Mouse (Mus musculus): ENCODE measurements at regions not wholly inside any gene's neighbourhood (a gene's known extent, or its start where the extent isn't known, plus 50 kb on each side); places are given as distances from the start of the nearest gene placed in this dataset.
A peak's percentile ranks its signal among the peaks of the same experiment; 100 is the strongest.
"Not testable (repeated sequence)": the region's sequence is repeated elsewhere in the genome, so short reads cannot be mapped to it uniquely, and the experiment has no call there.

DNA sequence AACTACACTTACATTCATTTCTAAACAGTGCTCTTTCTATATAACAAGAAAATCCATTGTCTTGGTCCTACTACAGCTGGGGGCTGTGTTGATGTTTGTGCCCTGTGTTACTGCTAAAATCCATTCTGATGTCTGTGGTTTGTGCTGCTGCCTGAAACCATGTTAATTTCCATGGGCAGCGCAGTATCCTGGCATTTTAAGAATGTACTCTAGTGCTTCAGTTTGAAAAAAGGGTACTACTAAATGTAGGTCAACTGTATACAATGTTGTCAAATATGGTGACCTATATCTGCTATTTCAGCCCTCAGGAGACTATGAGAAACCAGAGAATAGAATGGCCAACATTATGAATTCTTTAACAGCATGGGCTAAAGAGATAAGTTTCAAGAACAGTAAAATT is 1052.2 kb downstream of the Hace1 start:
- DNase-seq = no peak

DNA sequence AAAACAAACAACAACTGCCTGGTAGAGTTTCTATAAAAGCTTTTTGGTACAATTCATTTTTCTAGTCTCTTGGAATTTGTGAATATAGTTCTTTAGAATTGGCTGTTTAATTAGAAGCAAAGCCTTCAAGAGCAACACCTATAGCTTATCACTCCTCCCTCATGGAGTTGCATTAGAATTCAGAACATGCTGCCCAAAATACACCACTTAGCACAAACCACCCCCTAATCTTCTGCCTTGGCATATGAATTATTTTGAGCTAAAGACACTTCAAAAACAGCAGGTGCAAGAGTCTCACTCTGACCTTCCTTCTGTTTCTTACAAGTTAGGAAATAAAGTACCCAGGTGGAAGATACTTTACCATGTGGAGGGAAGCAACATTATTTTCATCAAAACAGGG is 1085.4 kb downstream of the Hace1 start:
- DNase-seq = no peak

DNA sequence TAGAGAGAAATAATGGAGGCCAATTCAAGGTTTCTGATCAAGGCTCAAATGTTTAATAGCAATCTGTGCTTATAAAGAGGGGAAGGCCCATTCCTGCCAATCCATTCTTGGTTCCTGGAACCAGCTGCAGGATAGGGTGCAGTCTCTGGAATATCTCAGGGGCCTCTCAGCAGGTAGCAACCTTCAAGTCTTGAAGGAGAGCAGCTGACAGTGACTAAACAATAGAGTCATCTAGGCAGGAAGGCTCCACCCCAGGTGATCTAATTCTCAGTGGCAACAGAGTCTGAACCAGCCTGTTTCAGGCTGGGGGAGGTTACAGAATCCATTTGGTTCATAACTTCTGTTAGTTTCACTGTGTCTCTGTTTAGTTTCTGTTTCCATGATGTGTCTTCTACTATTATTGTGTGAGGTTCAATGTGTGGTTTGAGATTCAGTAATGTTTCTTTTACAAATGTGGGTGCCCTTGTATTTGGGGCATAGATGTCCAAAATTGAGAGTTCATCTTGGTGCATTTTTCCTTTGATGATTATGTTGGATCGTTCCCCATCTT is 1112.3 kb downstream of the Hace1 start:
- not testable (repeated sequence) for DNase-seq

DNA sequence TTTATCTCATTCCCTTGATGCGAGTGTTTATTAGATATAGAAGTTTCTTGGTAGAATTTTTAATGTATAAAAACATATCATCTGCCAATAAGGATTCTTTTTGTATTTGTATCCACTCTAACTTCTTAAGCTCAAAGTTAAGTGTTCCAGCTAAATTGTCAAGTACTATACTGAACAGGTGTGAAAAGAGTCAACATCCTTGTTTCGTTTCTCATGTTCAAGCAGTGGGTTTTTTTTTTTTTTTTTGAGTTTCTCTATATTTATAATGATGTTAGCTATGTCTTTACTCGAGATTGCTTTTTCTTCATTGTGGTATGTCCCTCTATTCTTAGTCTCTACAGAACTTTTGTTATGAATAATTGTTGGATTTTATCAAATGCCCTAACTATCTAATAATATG is 1115.0 kb downstream of the Hace1 start:
- no peak for DNase-seq

DNA sequence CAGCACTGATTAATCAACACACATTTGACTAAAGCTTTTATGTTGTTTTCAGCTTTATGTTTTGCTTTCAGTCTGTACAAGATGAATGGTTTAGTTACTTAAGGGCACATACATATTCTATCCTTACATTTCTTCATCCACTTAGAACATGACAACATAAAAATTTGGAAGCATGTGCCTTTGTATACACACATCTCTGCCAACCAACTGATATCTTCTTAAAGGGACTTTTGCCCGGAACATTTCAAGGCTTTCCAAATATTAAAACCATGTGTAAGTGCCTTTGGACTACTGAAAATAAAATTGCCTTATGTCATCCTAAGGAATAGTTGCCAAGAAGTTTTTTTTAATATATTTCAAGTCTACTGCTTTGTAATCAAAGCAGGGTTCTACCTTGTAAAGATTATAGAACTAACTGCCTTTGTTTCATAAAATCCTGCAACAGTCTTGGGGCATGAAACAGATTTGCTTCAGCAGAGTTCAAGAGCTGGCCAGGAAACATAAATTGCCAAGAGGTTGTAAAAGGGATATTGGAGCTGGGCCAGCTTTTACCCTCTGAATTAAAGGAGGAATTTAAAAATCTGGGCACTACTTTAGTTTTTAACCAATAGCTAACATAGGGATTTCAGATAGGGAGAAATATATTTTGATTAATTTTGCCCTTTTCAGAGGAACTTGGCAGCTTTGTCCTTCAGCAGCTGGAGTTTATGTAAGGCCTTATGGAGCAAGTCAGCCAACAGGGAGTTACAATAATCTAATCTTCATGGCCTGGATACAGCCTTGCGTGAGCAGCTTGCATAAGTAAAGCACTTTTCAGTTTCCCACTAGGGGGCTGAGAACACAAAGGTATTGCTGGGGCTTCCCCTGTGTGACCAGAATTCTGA is 1120.0 kb downstream of the Hace1 start:
- peak; percentile 50 for DNase-seq

DNA sequence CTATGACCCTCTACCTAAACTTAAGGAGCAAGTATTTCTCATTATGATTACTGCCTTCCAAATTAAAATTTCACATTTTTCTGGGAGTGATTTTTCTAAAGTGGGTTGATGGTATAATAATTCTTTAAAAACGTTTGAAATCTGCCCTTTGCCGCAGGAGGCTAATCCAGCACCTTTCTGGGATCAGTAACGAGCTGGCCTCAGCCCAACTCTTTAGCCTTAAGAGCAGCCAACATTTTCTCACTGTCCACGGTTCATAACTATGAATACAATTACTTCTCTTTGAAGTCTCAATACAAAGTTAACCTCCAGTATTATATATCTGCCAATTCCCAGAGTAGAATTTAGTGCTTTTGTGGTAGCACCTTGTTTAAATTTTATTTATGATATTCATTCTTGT is 1123.6 kb downstream of the Hace1 start:
- peak; percentile 2 for DNase-seq

DNA sequence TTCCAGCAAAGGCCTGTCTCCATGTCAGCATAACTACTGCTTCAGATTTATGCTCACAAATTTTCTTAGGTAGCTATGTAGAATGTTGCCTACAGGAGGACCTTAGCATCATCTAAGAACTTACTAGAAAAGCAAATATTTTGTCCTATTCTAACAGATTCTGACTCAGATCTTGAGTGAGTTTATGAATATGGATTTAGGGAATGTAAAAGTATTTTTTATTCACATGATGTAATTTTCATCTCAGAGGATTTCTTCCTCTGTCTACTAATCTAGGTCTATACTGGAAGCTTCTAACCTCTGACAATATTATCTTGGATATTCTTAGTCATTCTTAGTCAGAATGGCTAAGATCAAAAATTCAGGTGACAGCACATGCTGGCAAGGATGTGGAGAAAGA is 1130.4 kb downstream of the Hace1 start:
- DNase-seq = not testable (repeated sequence)

DNA sequence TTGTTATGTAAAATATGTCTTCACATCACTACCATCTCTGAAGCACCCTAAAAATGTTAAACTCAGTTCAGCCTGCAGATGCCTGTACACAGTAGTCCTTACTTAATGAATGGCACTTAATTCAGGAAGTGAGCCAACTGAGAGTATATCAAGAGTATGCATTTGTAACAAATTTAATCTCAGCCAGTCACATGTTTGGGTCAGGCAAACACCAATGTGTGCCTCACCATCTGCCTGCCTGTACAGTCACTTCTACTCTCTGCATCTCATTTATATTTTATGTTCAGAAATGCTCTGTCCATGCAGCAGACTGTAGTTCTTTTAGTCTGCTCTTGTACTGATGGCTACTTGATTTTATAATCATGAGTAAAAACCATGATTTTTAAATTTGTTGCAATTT is 1135.1 kb downstream of the Hace1 start:
- DNase-seq = no peak

DNA sequence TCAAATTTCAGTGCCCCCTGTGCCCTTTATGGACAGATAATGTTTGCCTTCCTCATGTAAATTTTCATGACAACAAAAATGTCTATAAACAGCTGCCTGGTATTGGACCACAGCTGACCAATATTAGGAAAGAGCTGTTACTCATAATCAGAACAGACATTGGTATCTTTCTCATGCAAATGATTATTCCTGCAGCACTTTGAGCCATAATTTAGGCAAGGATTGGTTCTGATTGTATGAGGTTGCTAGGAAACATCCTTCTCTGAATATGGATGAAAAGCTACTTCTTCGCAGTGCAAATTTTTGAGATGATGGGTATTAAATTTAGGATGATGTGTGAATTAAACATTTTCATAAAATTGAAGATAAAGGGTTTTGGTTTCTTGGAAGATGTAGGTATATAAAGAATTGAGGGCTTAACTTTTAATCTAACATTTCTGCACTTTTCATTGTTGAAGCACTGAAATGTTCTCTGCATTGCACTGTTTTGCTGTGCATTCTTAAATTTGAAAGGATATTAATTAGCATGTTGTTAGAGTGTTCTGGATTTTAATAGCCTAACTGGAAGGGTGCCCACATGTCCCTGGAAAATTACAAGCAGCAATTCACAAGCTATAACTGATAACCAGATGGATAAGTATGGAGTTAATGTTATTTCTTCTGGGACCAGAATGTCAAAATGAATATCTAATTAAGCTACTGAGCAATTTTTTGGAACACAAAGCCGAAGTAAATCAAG is 1140.9 kb downstream of the Hace1 start:
- DNase-seq = no peak

DNA sequence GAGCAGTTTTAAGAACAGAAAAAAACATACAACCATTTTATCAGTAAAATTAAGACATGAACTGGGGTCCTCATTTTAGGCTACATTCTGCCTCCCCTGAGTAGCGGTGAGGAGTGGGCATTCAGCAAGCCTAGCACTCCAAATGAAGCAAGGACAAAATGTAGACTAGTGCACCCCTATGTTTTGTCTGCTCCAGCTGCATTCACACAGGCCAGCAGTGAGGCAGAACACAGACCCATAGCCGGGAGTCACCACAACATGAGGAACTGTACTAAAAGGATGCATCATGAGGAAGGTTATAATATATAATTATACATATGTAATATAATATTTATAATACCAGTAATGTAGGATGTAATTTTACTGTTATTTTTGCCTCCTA is 1141.5 kb downstream of the Hace1 start:
- no peak for DNase-seq

DNA sequence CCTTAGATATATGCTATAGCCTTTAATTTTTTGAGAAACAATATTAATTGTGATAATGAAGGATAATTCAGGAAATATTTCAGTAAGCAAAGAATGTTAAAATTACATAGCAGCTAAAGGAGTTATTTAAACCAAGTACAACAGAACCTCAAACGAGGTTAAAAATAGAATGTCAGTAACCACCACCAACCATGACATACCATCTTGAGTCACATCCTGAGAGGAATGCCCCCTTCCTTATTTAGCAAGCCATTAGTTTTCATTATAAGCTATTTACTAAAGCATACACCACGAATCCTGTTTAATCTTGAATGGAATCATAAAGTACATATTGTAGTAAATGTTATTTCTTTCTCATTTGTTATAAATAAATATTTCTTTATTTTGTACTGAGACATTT is 1146.0 kb downstream of the Hace1 start:
- DNase-seq = no peak

DNA sequence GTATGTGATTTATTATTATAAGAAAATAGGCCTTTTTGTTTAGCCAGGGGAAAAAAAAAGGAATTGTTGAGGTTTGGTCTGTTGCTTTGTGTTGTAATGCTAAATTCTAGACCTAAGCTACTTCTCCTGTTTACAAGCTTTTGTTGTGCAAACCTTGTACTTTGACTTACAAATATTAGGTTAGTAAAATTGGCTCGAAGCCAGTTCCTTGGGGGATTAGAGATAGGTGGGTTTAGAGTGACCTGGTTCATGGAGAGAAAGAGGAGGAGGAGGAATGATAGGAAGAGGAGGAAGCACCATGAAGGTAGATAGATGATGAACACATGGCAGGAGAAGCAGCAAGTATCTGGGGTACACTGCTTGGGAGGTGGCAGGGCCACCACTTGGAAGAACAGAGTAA is 1153.0 kb downstream of the Hace1 start:
- DNase-seq = no peak

DNA sequence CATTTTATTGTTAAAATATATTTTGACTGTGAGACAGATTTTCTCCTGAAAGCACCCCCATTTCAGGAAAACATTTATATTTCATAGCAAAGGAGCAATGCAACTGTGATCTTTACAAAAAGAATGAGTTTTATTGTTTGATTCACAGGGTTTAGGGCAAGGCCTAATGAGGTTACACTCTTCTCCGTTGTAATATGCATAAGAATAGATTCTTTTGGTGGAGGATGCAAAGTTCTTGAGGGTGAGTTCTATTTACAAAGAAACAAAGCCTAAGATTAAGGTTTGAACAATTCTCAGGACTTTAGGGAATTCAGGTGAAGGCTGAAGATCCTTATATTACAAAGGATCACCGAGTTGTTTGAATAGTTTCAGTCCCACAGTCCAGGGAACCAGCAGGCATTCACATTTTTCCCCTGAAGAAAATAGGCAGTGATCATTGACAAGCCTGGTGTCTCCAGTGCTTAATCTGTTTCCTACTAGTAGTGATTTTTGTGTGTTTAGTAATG is 1156.2 kb downstream of the Hace1 start:
- DNase-seq = no peak

DNA sequence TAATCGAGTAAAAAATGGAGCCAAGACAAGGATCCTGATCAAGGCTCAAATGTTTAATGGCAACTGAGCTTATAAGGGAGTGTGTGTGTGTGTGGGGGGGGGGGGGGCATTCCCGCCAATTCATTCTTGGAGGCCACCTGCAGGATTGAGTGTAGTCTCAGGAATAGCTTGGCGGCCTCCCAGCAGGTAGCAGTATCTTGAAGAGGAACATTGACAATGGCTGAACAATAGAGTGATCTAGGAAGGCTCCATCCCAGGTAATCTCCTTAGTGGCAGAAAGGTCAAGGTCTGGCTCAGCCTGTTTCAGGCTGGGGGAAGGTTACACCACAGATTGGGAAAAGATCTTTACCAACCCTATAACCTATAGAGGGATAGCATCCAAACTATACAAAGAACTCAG is 1163.5 kb downstream of the Hace1 start:
- DNase-seq = no peak

DNA sequence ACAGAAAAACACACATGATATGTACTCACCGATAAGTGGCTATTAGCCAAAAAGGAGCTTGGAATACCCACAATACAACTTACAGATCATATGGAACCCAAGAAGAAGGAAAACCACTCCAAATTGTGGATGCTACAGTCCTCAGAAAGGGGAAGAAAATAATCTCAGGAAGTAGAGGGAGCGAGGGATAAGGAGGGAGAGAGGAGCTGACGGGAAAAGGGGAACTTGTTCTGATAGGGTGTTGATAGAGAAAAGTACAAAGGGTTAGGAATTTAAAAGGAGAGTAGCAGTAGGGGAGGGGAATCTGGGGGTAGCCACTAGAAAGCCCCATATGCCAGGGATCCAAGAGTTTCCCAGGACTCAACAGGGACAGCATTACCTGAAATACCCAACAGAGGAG is 1164.5 kb downstream of the Hace1 start:
- no peak for DNase-seq

DNA sequence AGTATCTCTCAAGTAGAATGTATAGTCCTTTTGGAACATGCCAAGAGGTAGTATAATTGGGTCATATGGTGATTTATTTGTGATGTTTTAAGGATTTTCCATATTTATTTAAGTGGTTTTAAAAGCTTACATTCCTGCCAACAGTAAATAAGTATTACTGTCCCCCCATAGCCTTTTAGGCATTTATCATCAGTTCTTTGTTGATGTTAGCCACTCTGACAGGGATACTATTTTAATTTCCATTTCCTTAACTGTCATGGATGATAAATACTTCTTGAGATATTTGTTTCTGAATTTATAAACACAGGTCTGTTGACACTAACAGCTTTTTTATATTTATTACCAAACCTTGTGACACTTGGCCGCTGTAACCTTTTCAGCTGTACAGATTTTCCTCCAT is 1183.3 kb downstream of the Hace1 start:
- no peak for DNase-seq

DNA sequence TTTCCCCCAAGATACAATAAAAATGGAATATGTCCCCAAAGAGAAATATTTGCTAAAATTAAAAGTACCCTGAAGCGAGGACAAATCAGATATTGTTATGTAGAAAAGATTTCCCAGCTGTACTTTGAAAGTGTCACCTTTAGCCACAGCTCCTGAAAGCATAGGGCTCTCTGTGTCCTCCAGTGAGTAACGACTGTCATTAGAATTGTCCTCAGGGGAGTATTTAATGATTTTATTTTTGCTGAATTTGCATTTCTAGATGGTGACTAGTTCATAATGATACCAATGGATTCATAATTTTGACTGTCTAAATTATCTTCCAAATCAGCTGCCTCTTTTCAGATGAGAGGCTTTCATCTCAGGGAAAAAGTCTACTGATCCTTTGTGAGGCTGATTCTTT is 1201.1 kb downstream of the Hace1 start:
- no peak for DNase-seq

DNA sequence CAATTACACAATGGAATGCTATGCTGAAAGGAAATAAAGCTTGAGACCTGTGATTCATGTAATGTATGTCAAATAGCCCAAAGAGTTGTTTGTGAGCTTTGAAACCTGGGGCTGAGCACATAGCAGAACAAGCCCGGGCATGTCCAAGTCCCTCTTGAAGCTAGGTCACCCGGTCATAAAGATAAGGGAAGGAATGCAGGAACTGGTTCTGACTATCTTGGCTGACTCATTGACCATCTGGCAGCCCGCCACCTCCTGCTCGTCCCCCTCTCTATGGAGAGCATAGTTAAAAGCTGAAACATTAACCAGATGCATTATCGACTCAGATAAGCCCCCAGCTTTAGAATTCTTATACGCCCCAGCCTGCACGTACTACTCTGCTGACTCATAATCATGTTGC is 1208.1 kb downstream of the Hace1 start:
- not testable (repeated sequence) for DNase-seq

DNA sequence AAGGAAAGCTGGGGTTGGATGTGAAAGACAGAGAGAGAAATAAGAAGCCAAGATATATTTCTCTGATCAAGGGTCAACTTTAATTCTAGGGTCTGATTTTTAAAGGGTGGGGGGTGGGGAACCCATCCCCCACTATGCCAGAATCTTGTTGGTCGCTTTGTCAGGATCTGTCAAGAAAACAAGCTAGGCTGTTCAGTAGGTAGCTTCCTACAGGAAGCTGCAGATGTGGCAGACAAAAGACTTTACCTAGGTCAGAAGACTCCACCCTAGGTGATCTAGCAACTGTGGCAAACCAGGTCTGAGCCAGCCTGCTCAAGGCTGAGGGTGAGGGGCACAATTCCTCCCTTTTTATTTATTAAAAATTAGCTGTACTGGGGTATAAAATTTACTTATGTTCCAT is 1236.6 kb downstream of the Hace1 start:
- no peak for DNase-seq

DNA sequence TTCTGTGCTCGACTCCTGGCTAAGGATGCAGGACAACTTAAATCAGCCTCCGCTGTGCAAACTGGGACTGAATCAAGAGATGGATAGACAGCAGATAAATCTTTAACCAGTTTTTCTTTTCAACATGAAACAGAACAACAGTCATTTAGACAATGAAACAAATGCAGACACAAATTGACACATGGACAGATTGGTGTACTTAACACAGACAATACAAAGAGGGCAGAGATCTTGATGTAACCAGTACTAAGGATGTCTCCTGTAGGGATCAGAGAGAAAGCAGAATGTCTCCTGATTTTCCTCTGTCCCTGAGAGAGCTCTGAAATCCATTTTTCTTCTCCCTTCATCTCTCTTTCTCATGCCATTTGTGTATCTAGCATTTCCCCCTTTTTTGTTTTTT is 1241.5 kb downstream of the Hace1 start:
- no peak for DNase-seq

DNA sequence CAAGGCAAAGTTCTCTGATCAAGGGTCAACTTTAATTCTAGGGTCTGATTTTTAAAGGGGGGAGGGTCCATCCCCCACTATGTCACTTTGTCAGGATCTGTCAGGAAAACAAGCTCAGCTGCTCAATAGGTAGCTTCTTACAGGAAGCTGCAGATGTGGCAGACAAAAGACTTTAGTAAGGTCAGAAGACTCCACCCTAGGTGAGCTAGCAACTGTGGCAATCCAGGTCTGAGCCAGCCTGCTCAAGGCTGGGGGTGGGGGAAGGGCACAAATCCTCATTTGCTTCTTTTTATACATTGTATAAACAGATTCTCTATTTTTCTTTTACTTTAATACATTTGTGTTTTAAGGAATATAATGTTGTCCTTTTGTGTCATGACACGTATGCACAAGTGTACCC is 1242.3 kb downstream of the Hace1 start:
- DNase-seq = no peak

DNA sequence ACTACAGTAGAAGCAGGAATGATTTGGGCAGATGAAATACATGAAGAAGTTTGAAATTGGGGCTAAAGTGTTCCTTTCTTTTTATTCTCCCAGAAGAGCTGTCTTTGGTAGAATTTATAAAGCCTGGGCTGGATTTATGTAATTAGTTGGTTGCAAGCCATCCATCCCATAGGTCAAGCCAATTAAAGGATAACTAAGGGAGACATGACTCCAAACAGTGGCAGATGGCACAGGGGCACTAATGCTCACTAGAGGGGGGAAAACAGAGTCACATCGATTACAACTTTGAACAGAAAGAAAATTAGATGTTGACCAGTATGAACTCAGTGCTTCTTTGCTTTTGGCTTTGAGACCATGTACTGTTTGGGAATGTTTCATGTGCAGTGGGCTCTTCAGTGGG is 1246.2 kb downstream of the Hace1 start:
- no peak for DNase-seq

DNA sequence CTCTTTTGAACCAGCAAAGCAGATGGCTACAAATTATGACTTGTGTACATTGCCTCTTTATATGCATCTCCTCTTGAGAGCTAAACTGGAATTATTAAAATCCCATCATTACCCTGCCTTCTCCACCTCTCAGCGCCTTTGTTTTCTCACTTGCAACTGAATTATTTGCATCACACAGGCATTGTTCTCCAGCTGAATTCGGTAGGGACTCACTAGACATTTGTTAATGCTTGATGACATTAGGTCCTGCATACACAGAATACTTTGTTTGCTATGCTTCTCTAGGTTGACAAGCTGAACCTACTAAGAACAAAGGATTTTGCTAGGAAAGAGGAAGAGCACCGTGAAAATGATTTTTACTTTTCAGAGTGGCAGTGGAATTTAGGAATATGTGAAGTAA is 1248.4 kb downstream of the Hace1 start:
- no peak for DNase-seq

DNA sequence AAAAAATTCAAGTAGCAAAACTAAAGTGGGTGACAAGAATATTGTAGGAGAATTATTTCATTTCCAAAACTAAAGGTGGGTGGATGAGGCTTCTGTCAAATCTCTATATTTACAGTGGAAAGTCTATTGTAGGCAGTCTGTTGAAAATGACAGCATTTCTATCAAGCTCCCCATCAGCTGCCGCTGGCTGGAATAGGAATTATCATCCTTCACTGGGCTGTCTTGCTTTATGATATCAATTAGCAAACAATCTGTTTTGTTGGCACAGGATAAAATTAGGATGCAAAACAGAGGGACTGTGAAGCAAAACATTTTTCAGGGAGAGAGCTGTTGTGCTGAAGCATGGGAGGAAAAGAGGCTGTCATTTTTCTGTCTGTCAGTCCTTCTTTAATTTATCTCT is 1249.0 kb downstream of the Hace1 start:
- DNase-seq = peak; percentile 6

Data from cerebellum, adult 9-10 months (tissue).